Mouse (Mus musculus) left cerebral cortex, postnatal 25 days (tissue): ENCODE measurements at regions not wholly inside any gene's neighbourhood (a gene's known extent, or its start where the extent isn't known, plus 50 kb on each side); places are given as distances from the start of the nearest gene placed in this dataset.

Experiments
- DNase-seq, 2 experiments: peaks; one replicate each; pipeline ENCODE4 v3.0.0; 2022; ENCODE audit warnings: low spot score in 2 of 2, mixed read lengths in 1 of 2
- intact Hi-C: fragments of 180-260 bp; cut with DNase I; formaldehyde crosslinking; loops from one replicate; pipeline ENCODE4 v1.15.1; 2025

GRCm38 (mm10) chr2:144123395-144124034, 90.7 kb downstream of the Banf2 start:
- intact Hi-C loops = no loop called here
- DNase-seq = no peak

GRCm38 (mm10) chr2:144127082-144128037, 94.5 kb downstream of the Banf2 start:
- intact Hi-C loops = no loop called here
- peak in 1 of 2 experiments; percentile 32 for DNase-seq

- no peak for DNase-seq
- intact Hi-C loops = no loop called here
Observed at GRCm38 (mm10) chr2:144128038-144128402, 95.2 kb downstream of the Banf2 start.

- intact Hi-C loops = no loop called here
- DNase-seq = no peak
Observed at GRCm38 (mm10) chr2:144128527-144128926, 95.7 kb downstream of the Banf2 start.

GRCm38 (mm10) chr2:144133806-144134574, 101.1 kb downstream of the Banf2 start:
- intact Hi-C loops = no loop called here
- no peak for DNase-seq

- DNase-seq = peak; percentile 39 to 65
- intact Hi-C loops = no loop called here
Observed at GRCm38 (mm10) chr2:144134575-144134958, 101.7 kb downstream of the Banf2 start.

GRCm38 (mm10) chr2:144135586-144135985, 102.7 kb downstream of the Banf2 start:
- DNase-seq = no peak
- intact Hi-C loops = no loop called here

GRCm38 (mm10) chr2:144143620-144144384, 110.9 kb downstream of the Banf2 start:
- intact Hi-C loops = no loop called here
- no peak for DNase-seq

GRCm38 (mm10) chr2:144144486-144145136, 111.8 kb downstream of the Banf2 start:
- DNase-seq = no peak
- intact Hi-C loops = no loop called here

GRCm38 (mm10) chr2:144156456-144157211, 113.8 kb upstream of the Mgme1 start:
- intact Hi-C loops = no loop called here
- DNase-seq = no peak

GRCm38 (mm10) chr2:144157343-144157742, 113.1 kb upstream of the Mgme1 start:
- no peak for DNase-seq
- intact Hi-C loops = no loop called here

- DNase-seq = no peak
- intact Hi-C loops = no loop called here
Observed at GRCm38 (mm10) chr2:144158256-144158655, 112.2 kb upstream of the Mgme1 start.

GRCm38 (mm10) chr2:144159854-144160331, 110.6 kb upstream of the Mgme1 start:
- intact Hi-C loops = loop anchor here (10.0 kb wide), 2 partner anchors 115 to 145 kb away; partner anchors contain the start of gene Rrbp1
- DNase-seq = no peak

- intact Hi-C loops = loop anchor here (10.0 kb wide), 2 partner anchors 116 to 146 kb away; partner anchors contain the start of gene Rrbp1
- no peak for DNase-seq
Observed at GRCm38 (mm10) chr2:144160434-144160833, 110.0 kb upstream of the Mgme1 start.

GRCm38 (mm10) chr2:144161852-144162251, 108.6 kb upstream of the Mgme1 start:
- no peak for DNase-seq
- intact Hi-C loops = loop anchor here (10.0 kb wide), 2 partner anchors 117 to 147 kb away; partner anchors contain the start of gene Rrbp1

- intact Hi-C loops = loop anchor here (10.0 kb wide), 2 partner anchors 119 to 149 kb away; partner anchors contain the start of gene Rrbp1
- DNase-seq = peak; percentile 30 to 67
Observed at GRCm38 (mm10) chr2:144164102-144164501, 106.4 kb upstream of the Mgme1 start.

- DNase-seq = peak; percentile 82 to 85
- intact Hi-C loops = loop anchor here (10.0 kb wide), 2 partner anchors 120 to 150 kb away; partner anchors contain the start of gene Rrbp1
Observed at GRCm38 (mm10) chr2:144164986-144165821, 105.3 kb upstream of the Mgme1 start.
